Mouse (Mus musculus): Measurements from ENCODE around the gene C530008M17Rik. TPM values are rescaled to one million over a fixed set of nuclear protein-coding genes. Genes with fewer than 3 reads are reported as not detected.

Gene C530008M17Rik
- polyA plus RNA-seq, 1 experiment from 2014 or later: 13.4 TPM

GRCm38 (mm10) chr5:76763148-76763701, 106.9 kb downstream of the C530008M17Rik start:
- ATAC-seq (ENCODE audit: insufficient number of reproducible peaks, low FRiP score, low TSS enrichment, low read depth): peak; percentile 51; the same call in 1 of the 2 replicates
- WGBS: 43% methylated on average over 10 of the region's 10 CpGs
- Histone ChIP-seq H3K4me3 (no peak overlapping the region), H3K36me3 (no peaks in the 10 kb centered on the region), H3K4me2 (peak overlapping the region; percentile 27), H3K27me3 (no peaks in the 10 kb centered on the region), H3K9me3 (no peaks in the 10 kb centered on the region), H3K9ac (no peak overlapping the region), H3K4me1 (peaks cover 32% of the 10 kb centered on the region), H3K27ac (peak overlapping the region; percentile 12; the same call in 1 of the 2 replicates)

- WGBS: 34% methylated on average over 6 of the region's 6 CpGs
- H3K36me3 ChIP-seq: no peaks in the 10 kb centered on the region
- ATAC-seq (ENCODE audit: insufficient number of reproducible peaks, low FRiP score, low TSS enrichment, low read depth): no peak
- peaks cover 31% of the 10 kb centered on the region for H3K4me1 ChIP-seq
- no peak overlapping the region for H3K9ac ChIP-seq
- no peak overlapping the region for H3K4me3 ChIP-seq
- peak overlapping the region; percentile 12; the same call in 1 of the 2 replicates for H3K27ac ChIP-seq
- H3K9me3 ChIP-seq: no peaks in the 10 kb centered on the region
- peak overlapping the region; percentile 27; the same call in 1 of the 2 replicates for H3K4me2 ChIP-seq
- no peaks in the 10 kb centered on the region for H3K27me3 ChIP-seq
These were observed 107.4 kb downstream of the C530008M17Rik start for GRCm38 (mm10) chr5:76763731-76764130.

- ATAC-seq (ENCODE audit: insufficient number of reproducible peaks, low FRiP score, low TSS enrichment, low read depth): no peak
- H3K4me2 ChIP-seq: no peak overlapping the region
- no peak overlapping the region for H3K9ac ChIP-seq
- H3K9me3 ChIP-seq: no peaks in the 10 kb centered on the region
- WGBS: 83% methylated on average over 3 of the region's 3 CpGs
- H3K4me1 ChIP-seq: peaks cover 7% of the 10 kb centered on the region; the same call in 1 of the 2 replicates
- no peak overlapping the region for H3K4me3 ChIP-seq
- no peaks in the 10 kb centered on the region for H3K36me3 ChIP-seq
- H3K27me3 ChIP-seq: no peaks in the 10 kb centered on the region
- H3K27ac ChIP-seq: no peak overlapping the region
These were observed 112.7 kb downstream of the C530008M17Rik start for GRCm38 (mm10) chr5:76769014-76769413.

GRCm38 (mm10) chr5:76769572-76769971, 113.3 kb downstream of the C530008M17Rik start:
- no peaks in the 10 kb centered on the region for H3K9me3 ChIP-seq
- WGBS: 87% methylated on average over 15 of the region's 15 CpGs

GRCm38 (mm10) chr5:76771371-76771770, 115.1 kb downstream of the C530008M17Rik start:
- ATAC-seq (ENCODE audit: insufficient number of reproducible peaks, low FRiP score, low TSS enrichment, low read depth): no peak
- H3K9me3 ChIP-seq: no peaks in the 10 kb centered on the region
- H3K4me1 ChIP-seq: no peaks in the 10 kb centered on the region
- no peak overlapping the region for H3K9ac ChIP-seq
- no peak overlapping the region for H3K4me3 ChIP-seq
- no peaks in the 10 kb centered on the region for H3K36me3 ChIP-seq
- H3K27ac ChIP-seq: no peak overlapping the region
- H3K4me2 ChIP-seq: no peak overlapping the region
- 85% methylated on average over 5 of the region's 5 CpGs for WGBS
- no peaks in the 10 kb centered on the region for H3K27me3 ChIP-seq

More at GRCm38 (mm10) chr5:76769572-76769971, 113.3 kb downstream of the C530008M17Rik start:
- H3K4me3 ChIP-seq: no peak overlapping the region
- H3K36me3 ChIP-seq: no peaks in the 10 kb centered on the region
- no peak overlapping the region for H3K9ac ChIP-seq
- H3K4me2 ChIP-seq: no peak overlapping the region
- H3K4me1 ChIP-seq: 0 out of 2 replicates have a peak, but pooled peaks cover 1% of the 10 kb centered on the region
- ATAC-seq (ENCODE audit: insufficient number of reproducible peaks, low FRiP score, low TSS enrichment, low read depth): no peak
- no peak overlapping the region for H3K27ac ChIP-seq
- no peaks in the 10 kb centered on the region for H3K27me3 ChIP-seq

- Histone ChIP-seq H3K4me1 (no peaks in the 10 kb centered on the region), H3K4me2 (no peak overlapping the region), H3K27me3 (no peaks in the 10 kb centered on the region), H3K36me3 (no peaks in the 10 kb centered on the region), H3K27ac (no peak overlapping the region), H3K9ac (no peak overlapping the region), H3K9me3 (no peaks in the 10 kb centered on the region), H3K4me3 (no peak overlapping the region)
- no peak for ATAC-seq (ENCODE audit: insufficient number of reproducible peaks, low FRiP score, low TSS enrichment, low read depth)
- WGBS: 59% methylated on average over 4 of the region's 4 CpGs
These were observed 116.5 kb downstream of the C530008M17Rik start for GRCm38 (mm10) chr5:76772831-76773230.

GRCm38 (mm10) chr5:76773492-76774158, 117.3 kb downstream of the C530008M17Rik start:
- Histone ChIP-seq H3K4me3 (no peak overlapping the region), H3K9me3 (no peaks in the 10 kb centered on the region), H3K36me3 (no peaks in the 10 kb centered on the region), H3K9ac (no peak overlapping the region), H3K4me1 (no peaks in the 10 kb centered on the region), H3K27ac (no peak overlapping the region), H3K4me2 (no peak overlapping the region), H3K27me3 (no peaks in the 10 kb centered on the region)
- 70% methylated on average over 9 of the region's 9 CpGs for WGBS
- ATAC-seq (ENCODE audit: insufficient number of reproducible peaks, low FRiP score, low TSS enrichment, low read depth): no peak

GRCm38 (mm10) chr5:76779094-76779615, 122.8 kb downstream of the C530008M17Rik start:
- Histone ChIP-seq H3K4me2 (no peak overlapping the region), H3K27me3 (no peaks in the 10 kb centered on the region), H3K9ac (no peak overlapping the region), H3K4me1 (no peaks in the 10 kb centered on the region), H3K9me3 (no peaks in the 10 kb centered on the region), H3K27ac (no peak overlapping the region), H3K36me3 (no peaks in the 10 kb centered on the region), H3K4me3 (no peak overlapping the region)
- ATAC-seq (ENCODE audit: insufficient number of reproducible peaks, low FRiP score, low TSS enrichment, low read depth): no peak
- 53% methylated on average over 14 of the region's 14 CpGs for WGBS

- no peak for ATAC-seq (ENCODE audit: insufficient number of reproducible peaks, low FRiP score, low TSS enrichment, low read depth)
- Histone ChIP-seq H3K4me3 (no peak overlapping the region), H3K9me3 (no peaks in the 10 kb centered on the region), H3K4me1 (no peaks in the 10 kb centered on the region), H3K4me2 (no peak overlapping the region), H3K27ac (no peak overlapping the region), H3K36me3 (no peaks in the 10 kb centered on the region), H3K27me3 (no peaks in the 10 kb centered on the region), H3K9ac (no peak overlapping the region)
- WGBS: 87% methylated on average over 13 of the region's 13 CpGs
These were observed 125.6 kb downstream of the C530008M17Rik start for GRCm38 (mm10) chr5:76781943-76782342.

GRCm38 (mm10) chr5:76782414-76783103, 126.2 kb downstream of the C530008M17Rik start:
- Histone ChIP-seq H3K9me3 (no peaks in the 10 kb centered on the region), H3K4me2 (no peak overlapping the region), H3K27me3 (no peaks in the 10 kb centered on the region), H3K27ac (no peak overlapping the region), H3K9ac (no peak overlapping the region), H3K4me3 (no peak overlapping the region), H3K4me1 (no peaks in the 10 kb centered on the region), H3K36me3 (no peaks in the 10 kb centered on the region)
- 56% methylated on average over 7 of the region's 7 CpGs for WGBS
- no peak for ATAC-seq (ENCODE audit: insufficient number of reproducible peaks, low FRiP score, low TSS enrichment, low read depth)

GRCm38 (mm10) chr5:76783104-76783441, 126.8 kb downstream of the C530008M17Rik start:
- Histone ChIP-seq H3K36me3 (no peaks in the 10 kb centered on the region), H3K4me2 (no peak overlapping the region), H3K4me3 (no peak overlapping the region), H3K9ac (no peak overlapping the region), H3K9me3 (no peaks in the 10 kb centered on the region), H3K27me3 (no peaks in the 10 kb centered on the region), H3K27ac (no peak overlapping the region), H3K4me1 (no peaks in the 10 kb centered on the region)
- 75% methylated on average over 8 of the region's 8 CpGs for WGBS
- no peak for ATAC-seq (ENCODE audit: insufficient number of reproducible peaks, low FRiP score, low TSS enrichment, low read depth)

GRCm38 (mm10) chr5:76784151-76784723, 127.9 kb downstream of the C530008M17Rik start:
- Histone ChIP-seq H3K4me1 (no peaks in the 10 kb centered on the region), H3K27me3 (no peaks in the 10 kb centered on the region), H3K9me3 (no peaks in the 10 kb centered on the region), H3K27ac (no peak overlapping the region), H3K4me3 (no peak overlapping the region), H3K4me2 (no peak overlapping the region), H3K36me3 (no peaks in the 10 kb centered on the region), H3K9ac (no peak overlapping the region)
- ATAC-seq (ENCODE audit: insufficient number of reproducible peaks, low FRiP score, low TSS enrichment, low read depth): no peak
- WGBS: 77% methylated on average over 7 of the region's 7 CpGs

All from limb, embryonic 15.5 days (tissue).